Mouse (Mus musculus): Measurements from ENCODE around the gene Rab3b. TPM values are rescaled to one million over a fixed set of nuclear protein-coding genes. Genes with fewer than 3 reads are reported as not detected.

Gene Rab3b
- polyA plus RNA-seq, 1 experiment from 2014 or later, result 3.2 TPM

- no peak overlapping the region for H3K9ac ChIP-seq (replicated peaks; ENCODE audit: low read depth)
- ATAC-seq (no peak), DNase-seq (ENCODE audit: low spot score) (no peak)
- no peaks in the 10 kb centered on the region for H3K9me3 ChIP-seq (ENCODE audit: low read length)
- no peak overlapping the region for H3K27ac ChIP-seq (ENCODE audit: low read length)
- H3K27me3 ChIP-seq (replicated peaks; ENCODE audit: insufficient read depth, low read length), result no peaks in the 10 kb centered on the region
- H3K36me3 ChIP-seq (ENCODE audit: insufficient read depth, low read length), result no peaks in the 10 kb centered on the region
- TF ChIP-seq EP300 (IDR thresholded peaks at IDR 0.05) (no peak), CTCF (IDR thresholded peaks at IDR 0.05) (no peak; the same call in 1 of the 2 replicates)
- H3K4me2 ChIP-seq (replicated peaks; ENCODE audit: low read depth, low read length), result no peak overlapping the region
- WGBS, result 75% methylated on average over 1 of the region's 1 CpGs
- H3K4me3 ChIP-seq (ENCODE audit: low read depth, low read length), result no peak overlapping the region
- H3K4me1 ChIP-seq (ENCODE audit: insufficient read depth, low read depth, low read length), result no peaks in the 10 kb centered on the region
Measured at GRCm38 (mm10) chr4:108986833-108987472, 108.1 kb downstream of the Rab3b start.

GRCm38 (mm10) chr4:108987473-108987842 lies 108.6 kb downstream of the Rab3b start:
- 72% methylated on average over 4 of the region's 4 CpGs for WGBS
- no peak for DNase-seq (ENCODE audit: low spot score)
- TF ChIP-seq EP300 (IDR thresholded peaks at IDR 0.05) (no peak), CTCF (IDR thresholded peaks at IDR 0.05) (no peak)
- H3K36me3 ChIP-seq (ENCODE audit: insufficient read depth, low read length), result no peaks in the 10 kb centered on the region
- no peak for ATAC-seq
- H3K9me3 ChIP-seq (ENCODE audit: low read length), result no peaks in the 10 kb centered on the region
- H3K4me3 ChIP-seq (ENCODE audit: low read depth, low read length), result no peak overlapping the region
- no peak overlapping the region for H3K27ac ChIP-seq (ENCODE audit: low read length)
- no peaks in the 10 kb centered on the region for H3K4me1 ChIP-seq (ENCODE audit: insufficient read depth, low read depth, low read length)
- H3K27me3 ChIP-seq (replicated peaks; ENCODE audit: insufficient read depth, low read length), result no peaks in the 10 kb centered on the region
- H3K9ac ChIP-seq (replicated peaks; ENCODE audit: low read depth), result no peak overlapping the region
- no peak overlapping the region for H3K4me2 ChIP-seq (replicated peaks; ENCODE audit: low read depth, low read length)

GRCm38 (mm10) chr4:108989430-108989829 lies 110.6 kb downstream of the Rab3b start:
- no peak overlapping the region for H3K27ac ChIP-seq (ENCODE audit: low read length)
- no peak overlapping the region for H3K4me3 ChIP-seq (ENCODE audit: low read depth, low read length)
- H3K9ac ChIP-seq (replicated peaks; ENCODE audit: low read depth), result no peak overlapping the region
- H3K4me2 ChIP-seq (replicated peaks; ENCODE audit: low read depth, low read length), result no peak overlapping the region
- H3K9me3 ChIP-seq (ENCODE audit: low read length), result no peaks in the 10 kb centered on the region
- H3K36me3 ChIP-seq (ENCODE audit: insufficient read depth, low read length), result no peaks in the 10 kb centered on the region
- 54% methylated on average over 2 of the region's 2 CpGs for WGBS
- no peaks in the 10 kb centered on the region for H3K4me1 ChIP-seq (ENCODE audit: insufficient read depth, low read depth, low read length)
- DNase-seq (ENCODE audit: low spot score) (no peak), ATAC-seq (no peak)
- H3K27me3 ChIP-seq (replicated peaks; ENCODE audit: insufficient read depth, low read length), result no peaks in the 10 kb centered on the region
- TF ChIP-seq CTCF (IDR thresholded peaks at IDR 0.05) (no peak), EP300 (IDR thresholded peaks at IDR 0.05) (no peak)

GRCm38 (mm10) chr4:108990032-108990431 lies 111.2 kb downstream of the Rab3b start:
- no peaks in the 10 kb centered on the region for H3K9me3 ChIP-seq (ENCODE audit: low read length)
- ATAC-seq, result no peak
- DNase-seq (ENCODE audit: low spot score), result no peak
- H3K27me3 ChIP-seq (replicated peaks; ENCODE audit: insufficient read depth, low read length), result no peaks in the 10 kb centered on the region
- no peaks in the 10 kb centered on the region for H3K4me1 ChIP-seq (ENCODE audit: insufficient read depth, low read depth, low read length)
- H3K36me3 ChIP-seq (ENCODE audit: insufficient read depth, low read length), result no peaks in the 10 kb centered on the region
- TF ChIP-seq EP300 (IDR thresholded peaks at IDR 0.05), result no peak
- TF ChIP-seq CTCF (IDR thresholded peaks at IDR 0.05), result no peak
- H3K4me3 ChIP-seq (ENCODE audit: low read depth, low read length), result no peak overlapping the region
- H3K27ac ChIP-seq (ENCODE audit: low read length), result no peak overlapping the region
- no peak overlapping the region for H3K4me2 ChIP-seq (replicated peaks; ENCODE audit: low read depth, low read length)
- no peak overlapping the region for H3K9ac ChIP-seq (replicated peaks; ENCODE audit: low read depth)

- Histone ChIP-seq H3K9ac (replicated peaks; ENCODE audit: low read depth) (no peak overlapping the region), H3K4me2 (replicated peaks; ENCODE audit: low read depth, low read length) (no peak overlapping the region), H3K36me3 (ENCODE audit: insufficient read depth, low read length) (no peaks in the 10 kb centered on the region), H3K4me1 (ENCODE audit: insufficient read depth, low read depth, low read length) (no peaks in the 10 kb centered on the region), H3K27me3 (replicated peaks; ENCODE audit: insufficient read depth, low read length) (no peaks in the 10 kb centered on the region), H3K4me3 (ENCODE audit: low read depth, low read length) (no peak overlapping the region), H3K27ac (ENCODE audit: low read length) (no peak overlapping the region), H3K9me3 (ENCODE audit: low read length) (no peaks in the 10 kb centered on the region)
- ATAC-seq (no peak), DNase-seq (ENCODE audit: low spot score) (no peak)
- 86% methylated on average over 6 of the region's 6 CpGs for WGBS
- TF ChIP-seq EP300 (IDR thresholded peaks at IDR 0.05) (no peak), CTCF (IDR thresholded peaks at IDR 0.05) (no peak)
Measured at GRCm38 (mm10) chr4:108990571-108990970, 111.7 kb downstream of the Rab3b start.

GRCm38 (mm10) chr4:108991811-108992210 lies 112.9 kb downstream of the Rab3b start:
- H3K4me2 ChIP-seq (replicated peaks; ENCODE audit: low read depth, low read length), result no peak overlapping the region
- H3K27me3 ChIP-seq (replicated peaks; ENCODE audit: insufficient read depth, low read length), result no peaks in the 10 kb centered on the region
- ATAC-seq, result no peak
- no peak overlapping the region for H3K4me3 ChIP-seq (ENCODE audit: low read depth, low read length)
- no peak overlapping the region for H3K9ac ChIP-seq (replicated peaks; ENCODE audit: low read depth)
- H3K9me3 ChIP-seq (ENCODE audit: low read length), result no peaks in the 10 kb centered on the region
- no peak for TF ChIP-seq CTCF (IDR thresholded peaks at IDR 0.05)
- TF ChIP-seq EP300 (IDR thresholded peaks at IDR 0.05), result no peak
- H3K4me1 ChIP-seq (ENCODE audit: insufficient read depth, low read depth, low read length), result no peaks in the 10 kb centered on the region
- H3K36me3 ChIP-seq (ENCODE audit: insufficient read depth, low read length), result no peaks in the 10 kb centered on the region
- H3K27ac ChIP-seq (ENCODE audit: low read length), result no peak overlapping the region
- DNase-seq (ENCODE audit: low spot score), result no peak

Other genes starting within 250 kb of the Rab3b start
- 1.5 and 1.6 TPM in 2 replicates for gene 3110021N24Rik, start 159.4 kb upstream of the Rab3b start, polyA plus RNA-seq (2015; fragmentation: Nextera tagmentation; extraction: Ambion mirVana)
- gene Zfyve9, start 98.3 kb upstream of the Rab3b start, polyA plus RNA-seq (2015; fragmentation: Nextera tagmentation; extraction: Ambion mirVana), result 4.0 and 4.7 TPM in 2 replicates
- gene Btf3l4, start 45.4 kb upstream of the Rab3b start, polyA plus RNA-seq (2015; fragmentation: Nextera tagmentation; extraction: Ambion mirVana), result 106 and 111 TPM in 2 replicates
- gene Txndc12, start 44.5 kb upstream of the Rab3b start, polyA plus RNA-seq (2015; fragmentation: Nextera tagmentation; extraction: Ambion mirVana), result 93.1 and 97.5 TPM in 2 replicates
- gene Kti12, start 31.3 kb upstream of the Rab3b start, polyA plus RNA-seq (2015; fragmentation: Nextera tagmentation; extraction: Ambion mirVana), result 26.6 and 27.8 TPM in 2 replicates
- gene A730015C16Rik, start 30.4 kb upstream of the Rab3b start, polyA plus RNA-seq (2015; fragmentation: Nextera tagmentation; extraction: Ambion mirVana), result 1.7 and 1.9 TPM in 2 replicates
- 29.3 and 36.9 TPM in 2 replicates for gene Nrd1, start 121.6 kb downstream of the Rab3b start, polyA plus RNA-seq (2015; fragmentation: Nextera tagmentation; extraction: Ambion mirVana)